Comparison of ENCODE assay signal across 19 mouse cellular contexts in genomic region chr3:98494184-98494583, GRCm38 (mm10). TPM values are rescaled to one million over a fixed set of nuclear protein-coding genes. Genes with fewer than 3 reads are reported as not detected.
"Had no signal": no experiment of that assay in that cellular context is flagged by ENCODE, and none has a peak within 500 bp of the region (broad histone marks: within the 10 kb centered on the region; RNA-seq: fewer than 3 reads in every experiment).

No protein-coding gene starts in this region.

RNA-seq across cellular contexts. Expression of gene Hsd3b4, which starts 16.1 kb away (rescaled TPM):
- polyA plus RNA-seq: cerebellum, adult 2 months; cortical plate, adult 2 months; embryonic facial prominence, embryonic 10.5 days; embryonic facial prominence, embryonic 11.5 days; embryonic facial prominence, embryonic 12.5 days; embryonic facial prominence, embryonic 13.5 days; embryonic facial prominence, embryonic 14.5 days; embryonic facial prominence, embryonic 15.5 days; erythroblast, embryonic 14.5 days; forebrain, embryonic 10.5 days; forebrain, embryonic 11.5 days; forebrain, embryonic 12.5 days; forebrain, embryonic 13.5 days; forebrain, embryonic 14.5 days; forebrain, embryonic 15.5 days; forebrain, embryonic 16.5 days; forebrain, postnatal 0 days; frontal cortex, adult 2 months; gonadal fat pad, adult 2 months had no signal

RNA-seq across cellular contexts. Expression of gene Gm4450, which starts 37.3 kb away (rescaled TPM):
- polyA plus RNA-seq: cerebellum, adult 2 months; cortical plate, adult 2 months; embryonic facial prominence, embryonic 10.5 days; embryonic facial prominence, embryonic 11.5 days; embryonic facial prominence, embryonic 12.5 days; embryonic facial prominence, embryonic 13.5 days; embryonic facial prominence, embryonic 14.5 days; embryonic facial prominence, embryonic 15.5 days; erythroblast, embryonic 14.5 days; forebrain, embryonic 10.5 days; forebrain, embryonic 11.5 days; forebrain, embryonic 12.5 days; forebrain, embryonic 13.5 days; forebrain, embryonic 14.5 days; forebrain, embryonic 15.5 days; forebrain, embryonic 16.5 days; forebrain, postnatal 0 days; frontal cortex, adult 2 months; gonadal fat pad, adult 2 months had no signal
